Mouse (Mus musculus): ENCODE measurements around the gene Kdm1a.

Gene Kdm1a

GRCm38 (mm10) chr4:136613657-136614056 is 11.1 kb upstream of the Kdm1a start:
- in situ Hi-C loops (cut with MboI; ENCODE audit: low pct_unique_long_range_greater_than_20kb in 1 of 2, low sequenced_read_pairs in 2 of 2, unreplicated experiment in 1 of 2): loop anchor here in 1 of 2 experiments (25.0 kb wide), 1 partner anchor 376 kb away; the partner anchor contains the start of gene Tcea3

GRCm38 (mm10) chr4:136610387-136610856 is 7.9 kb upstream of the Kdm1a start, which contains the start of gene Tex46:
TSS of gene Tex46 (plus strand) at chr4:136610437.
- in situ Hi-C loops (cut with MboI; ENCODE audit: low pct_unique_long_range_greater_than_20kb in 1 of 2, low sequenced_read_pairs in 2 of 2, unreplicated experiment in 1 of 2): loop anchor here in 1 of 2 experiments (25.0 kb wide), 1 partner anchor 373 kb away; the partner anchor contains the start of gene Tcea3

GRCm38 (mm10) chr4:136605756-136606485 is 3.4 kb upstream of the Kdm1a start:
- in situ Hi-C loops (cut with MboI; ENCODE audit: low pct_unique_long_range_greater_than_20kb in 1 of 2, low sequenced_read_pairs in 2 of 2, unreplicated experiment in 1 of 2): loop anchor here in 1 of 2 experiments (25.0 kb wide), 1 partner anchor 369 kb away; the partner anchor contains the start of gene Tcea3

- in situ Hi-C loops (cut with MboI; ENCODE audit: low pct_unique_long_range_greater_than_20kb in 1 of 2, low sequenced_read_pairs in 2 of 2, unreplicated experiment in 1 of 2): loop anchor here in 1 of 2 experiments (25.0 kb wide), 1 partner anchor 365 kb away; the partner anchor contains the start of gene Tcea3
Observed at GRCm38 (mm10) chr4:136602018-136602554, 437 bp downstream of the Kdm1a start.

GRCm38 (mm10) chr4:136601476-136601875 is 1.0 kb downstream of the Kdm1a start:
- in situ Hi-C loops (cut with MboI; ENCODE audit: low pct_unique_long_range_greater_than_20kb in 1 of 2, low sequenced_read_pairs in 2 of 2, unreplicated experiment in 1 of 2): loop anchor here in 1 of 2 experiments (25.0 kb wide), 1 partner anchor 364 kb away; the partner anchor contains the start of gene Tcea3

- in situ Hi-C loops (cut with MboI; ENCODE audit: low pct_unique_long_range_greater_than_20kb in 1 of 2, low sequenced_read_pairs in 2 of 2, unreplicated experiment in 1 of 2): loop anchor here in 1 of 2 experiments (25.0 kb wide), 1 partner anchor 363 kb away; the partner anchor contains the start of gene Tcea3
Observed at GRCm38 (mm10) chr4:136600536-136600935, 2.0 kb downstream of the Kdm1a start.

GRCm38 (mm10) chr4:136599869-136600268 is 2.7 kb downstream of the Kdm1a start:
- in situ Hi-C loops (cut with MboI; ENCODE audit: low pct_unique_long_range_greater_than_20kb in 1 of 2, low sequenced_read_pairs in 2 of 2, unreplicated experiment in 1 of 2): loop anchor here in 1 of 2 experiments (25.0 kb wide), 1 partner anchor 363 kb away; the partner anchor contains the start of gene Tcea3

GRCm38 (mm10) chr4:136598268-136598876 is 4.2 kb downstream of the Kdm1a start:
- in situ Hi-C loops (cut with MboI; ENCODE audit: low pct_unique_long_range_greater_than_20kb in 1 of 2, low sequenced_read_pairs in 2 of 2, unreplicated experiment in 1 of 2): no loop called here

GRCm38 (mm10) chr4:136595221-136595620 is 7.3 kb downstream of the Kdm1a start:
- in situ Hi-C loops (cut with MboI; ENCODE audit: low pct_unique_long_range_greater_than_20kb in 1 of 2, low sequenced_read_pairs in 2 of 2, unreplicated experiment in 1 of 2): no loop called here

- in situ Hi-C loops (cut with MboI; ENCODE audit: low pct_unique_long_range_greater_than_20kb in 1 of 2, low sequenced_read_pairs in 2 of 2, unreplicated experiment in 1 of 2): no loop called here
Observed at GRCm38 (mm10) chr4:136594006-136594405, 8.5 kb downstream of the Kdm1a start.

- in situ Hi-C loops (cut with MboI; ENCODE audit: low pct_unique_long_range_greater_than_20kb in 1 of 2, low sequenced_read_pairs in 2 of 2, unreplicated experiment in 1 of 2): no loop called here
Observed at GRCm38 (mm10) chr4:136592111-136592510, 10.4 kb downstream of the Kdm1a start.

- in situ Hi-C loops (cut with MboI; ENCODE audit: low pct_unique_long_range_greater_than_20kb in 1 of 2, low sequenced_read_pairs in 2 of 2, unreplicated experiment in 1 of 2): no loop called here
Observed at GRCm38 (mm10) chr4:136588003-136588402, 14.5 kb downstream of the Kdm1a start.

GRCm38 (mm10) chr4:136587221-136587827 is 15.2 kb downstream of the Kdm1a start:
- in situ Hi-C loops (cut with MboI; ENCODE audit: low pct_unique_long_range_greater_than_20kb in 1 of 2, low sequenced_read_pairs in 2 of 2, unreplicated experiment in 1 of 2): no loop called here

- in situ Hi-C loops (cut with MboI; ENCODE audit: low pct_unique_long_range_greater_than_20kb in 1 of 2, low sequenced_read_pairs in 2 of 2, unreplicated experiment in 1 of 2): no loop called here
Observed at GRCm38 (mm10) chr4:136581885-136582284, 20.6 kb downstream of the Kdm1a start.

GRCm38 (mm10) chr4:136569998-136570397 is 32.5 kb downstream of the Kdm1a start:
- in situ Hi-C loops (cut with MboI; ENCODE audit: low pct_unique_long_range_greater_than_20kb in 1 of 2, low sequenced_read_pairs in 2 of 2, unreplicated experiment in 1 of 2): no loop called here

GRCm38 (mm10) chr4:136568629-136569028 is 33.9 kb downstream of the Kdm1a start:
- in situ Hi-C loops (cut with MboI; ENCODE audit: low pct_unique_long_range_greater_than_20kb in 1 of 2, low sequenced_read_pairs in 2 of 2, unreplicated experiment in 1 of 2): no loop called here

- in situ Hi-C loops (cut with MboI; ENCODE audit: low pct_unique_long_range_greater_than_20kb in 1 of 2, low sequenced_read_pairs in 2 of 2, unreplicated experiment in 1 of 2): no loop called here
Observed at GRCm38 (mm10) chr4:136562755-136563154, 39.8 kb downstream of the Kdm1a start.

GRCm38 (mm10) chr4:136560270-136560991 is 42.1 kb downstream of the Kdm1a start:
- in situ Hi-C loops (cut with MboI; ENCODE audit: low pct_unique_long_range_greater_than_20kb in 1 of 2, low sequenced_read_pairs in 2 of 2, unreplicated experiment in 1 of 2): no loop called here

Measured in mouse embryonic stem cell (cell line).